Mouse (Mus musculus) cerebellum, adult 2 months (tissue): ENCODE measurements at regions not wholly inside any gene's neighbourhood (a gene's known extent, or its start where the extent isn't known, plus 50 kb on each side); places are given as distances from the start of the nearest gene placed in this dataset.

Experiments
- CTCF ChIP-seq: fragments of 200-500 bp; IDR thresholded peaks from 2 replicates; pipeline ENCODE4 v1.5.1; 2011; ENCODE audit warnings: low read depth, mild to moderate bottlenecking, control low read depth, low read length, moderate library complexity, borderline replicate concordance; ENCODE audit not compliant: insufficient read depth
- POLR2A ChIP-seq: fragments of 200-500 bp; IDR thresholded peaks from 2 replicates; pipeline ENCODE4 v1.6.1; 2011; ENCODE audit warnings: low read length, control low read depth, borderline replicate concordance; ENCODE audit not compliant: insufficient read depth

DNA sequence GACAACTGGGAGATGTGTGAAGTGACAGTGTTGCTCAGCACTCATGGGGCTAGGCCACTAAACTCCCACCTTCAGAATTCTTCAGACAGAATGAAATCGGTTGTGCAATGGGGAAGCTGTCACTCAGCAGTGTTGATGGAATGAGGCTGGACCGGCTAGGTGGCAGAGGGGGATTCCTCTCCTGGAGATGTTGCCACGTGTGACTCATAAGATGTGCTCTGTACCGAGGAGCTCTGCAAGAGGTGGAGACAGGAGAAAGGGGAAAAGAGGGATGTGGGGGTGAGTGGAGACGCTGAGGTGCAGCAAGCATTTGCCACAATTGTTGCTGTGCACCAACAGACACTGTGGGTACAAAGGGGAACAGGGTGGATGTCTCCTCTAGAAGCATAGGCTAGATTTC lies 133.6 kb downstream of the Gm10260 start:
- no peak for TF ChIP-seq CTCF
- TF ChIP-seq POLR2A = no peak
